Mouse (Mus musculus): ENCODE measurements around the gene Mafb. TPM values are rescaled to one million over a fixed set of nuclear protein-coding genes. Genes with fewer than 3 reads are reported as not detected.

The Mafb gene
- 2.9 and 3.1 TPM in 2 replicates for polyA plus RNA-seq (2015; fragmentation: Nextera tagmentation; extraction: Ambion mirVana)

- H3K36me3 ChIP-seq (ENCODE audit: insufficient read depth, low read length), result no peaks in the 10 kb centered on the region
- H3K27ac ChIP-seq (ENCODE audit: low read length), result peak within 1 kb of the TSS; percentile 59
- peak; percentile 92 for DNase-seq (ENCODE audit: low spot score)
- peak within 1 kb of the TSS; percentile 95 for H3K4me2 ChIP-seq (replicated peaks; ENCODE audit: low read depth, low read length)
- TF ChIP-seq EP300 (IDR thresholded peaks at IDR 0.05), result no peak
- TF ChIP-seq CTCF (IDR thresholded peaks at IDR 0.05), result no peak
- peak within 1 kb of the TSS; percentile 20; the same call in 1 of the 2 replicates for H3K9ac ChIP-seq (replicated peaks; ENCODE audit: low read depth)
- peaks cover 73% of the 10 kb centered on the region for H3K27me3 ChIP-seq (replicated peaks; ENCODE audit: insufficient read depth, low read length)
- H3K4me3 ChIP-seq (ENCODE audit: low read depth, low read length), result peak within 1 kb of the TSS; percentile 52
- WGBS, result 2% methylated on average over 30 of the region's 37 CpGs
- ATAC-seq, result peak; percentile 92
- no peaks in the 10 kb centered on the region for H3K9me3 ChIP-seq (ENCODE audit: low read length)
- H3K4me1 ChIP-seq (ENCODE audit: insufficient read depth, low read depth, low read length), result peaks cover 3% of the 10 kb centered on the region; the same call in 1 of the 2 replicates
These were observed at the start of gene Mafb for GRCm38 (mm10) chr2:160366980-160367338. Mafb (minus strand) TSS chr2:160367065.

GRCm38 (mm10) chr2:160415161-160415560 lies 48.3 kb upstream of the Mafb start:
- DNase-seq (ENCODE audit: low spot score) (no peak), ATAC-seq (no peak)
- Histone ChIP-seq H3K9ac (replicated peaks; ENCODE audit: low read depth) (no peak overlapping the region), H3K9me3 (ENCODE audit: low read length) (0 out of 2 replicates have a peak, but pooled peaks cover 2% of the 10 kb centered on the region), H3K4me3 (ENCODE audit: low read depth, low read length) (no peak overlapping the region), H3K27me3 (replicated peaks; ENCODE audit: insufficient read depth, low read length) (no peaks in the 10 kb centered on the region), H3K4me1 (ENCODE audit: insufficient read depth, low read depth, low read length) (no peaks in the 10 kb centered on the region), H3K36me3 (ENCODE audit: insufficient read depth, low read length) (no peaks in the 10 kb centered on the region), H3K4me2 (replicated peaks; ENCODE audit: low read depth, low read length) (no peak overlapping the region), H3K27ac (ENCODE audit: low read length) (no peak overlapping the region)
- TF ChIP-seq CTCF (IDR thresholded peaks at IDR 0.05) (no peak), EP300 (IDR thresholded peaks at IDR 0.05) (no peak)
- 91% methylated on average over 8 of the region's 8 CpGs for WGBS

GRCm38 (mm10) chr2:160414736-160415135 lies 47.9 kb upstream of the Mafb start:
- H3K4me1 ChIP-seq (ENCODE audit: insufficient read depth, low read depth, low read length), result no peaks in the 10 kb centered on the region
- H3K9ac ChIP-seq (replicated peaks; ENCODE audit: low read depth), result no peak overlapping the region
- DNase-seq (ENCODE audit: low spot score), result no peak
- no peaks in the 10 kb centered on the region for H3K36me3 ChIP-seq (ENCODE audit: insufficient read depth, low read length)
- H3K4me3 ChIP-seq (ENCODE audit: low read depth, low read length), result no peak overlapping the region
- no peak overlapping the region for H3K27ac ChIP-seq (ENCODE audit: low read length)
- no peak for TF ChIP-seq EP300 (IDR thresholded peaks at IDR 0.05)
- TF ChIP-seq CTCF (IDR thresholded peaks at IDR 0.05), result no peak
- no peaks in the 10 kb centered on the region for H3K27me3 ChIP-seq (replicated peaks; ENCODE audit: insufficient read depth, low read length)
- 80% methylated on average over 11 of the region's 11 CpGs for WGBS
- H3K4me2 ChIP-seq (replicated peaks; ENCODE audit: low read depth, low read length), result no peak overlapping the region
- no peak for ATAC-seq
- 0 out of 2 replicates have a peak, but pooled peaks cover 2% of the 10 kb centered on the region for H3K9me3 ChIP-seq (ENCODE audit: low read length)

GRCm38 (mm10) chr2:160413982-160414381 lies 47.1 kb upstream of the Mafb start:
- H3K4me3 ChIP-seq (ENCODE audit: low read depth, low read length), result no peak overlapping the region
- ATAC-seq (no peak), DNase-seq (ENCODE audit: low spot score) (no peak)
- no peak overlapping the region for H3K9ac ChIP-seq (replicated peaks; ENCODE audit: low read depth)
- no peak overlapping the region for H3K4me2 ChIP-seq (replicated peaks; ENCODE audit: low read depth, low read length)
- H3K27ac ChIP-seq (ENCODE audit: low read length), result no peak overlapping the region
- no peaks in the 10 kb centered on the region for H3K36me3 ChIP-seq (ENCODE audit: insufficient read depth, low read length)
- WGBS, result 98% methylated on average over 5 of the region's 5 CpGs
- H3K9me3 ChIP-seq (ENCODE audit: low read length), result 0 out of 2 replicates have a peak, but pooled peaks cover 2% of the 10 kb centered on the region
- TF ChIP-seq CTCF (IDR thresholded peaks at IDR 0.05) (peak; percentile 47), EP300 (IDR thresholded peaks at IDR 0.05) (no peak)
- no peaks in the 10 kb centered on the region for H3K4me1 ChIP-seq (ENCODE audit: insufficient read depth, low read depth, low read length)
- no peaks in the 10 kb centered on the region for H3K27me3 ChIP-seq (replicated peaks; ENCODE audit: insufficient read depth, low read length)

- Histone ChIP-seq H3K4me3 (ENCODE audit: low read depth, low read length) (no peak overlapping the region), H3K27ac (ENCODE audit: low read length) (no peak overlapping the region), H3K36me3 (ENCODE audit: insufficient read depth, low read length) (no peaks in the 10 kb centered on the region), H3K27me3 (replicated peaks; ENCODE audit: insufficient read depth, low read length) (no peaks in the 10 kb centered on the region), H3K4me1 (ENCODE audit: insufficient read depth, low read depth, low read length) (no peaks in the 10 kb centered on the region), H3K4me2 (replicated peaks; ENCODE audit: low read depth, low read length) (no peak overlapping the region), H3K9ac (replicated peaks; ENCODE audit: low read depth) (no peak overlapping the region), H3K9me3 (ENCODE audit: low read length) (0 out of 2 replicates have a peak, but pooled peaks cover 2% of the 10 kb centered on the region)
- ATAC-seq (no peak), DNase-seq (ENCODE audit: low spot score) (no peak)
- 68% methylated on average over 12 of the region's 12 CpGs for WGBS
- no peak for TF ChIP-seq CTCF (IDR thresholded peaks at IDR 0.05)
- no peak for TF ChIP-seq EP300 (IDR thresholded peaks at IDR 0.05)
These were observed 46.2 kb upstream of the Mafb start for GRCm38 (mm10) chr2:160413055-160413454.

- Histone ChIP-seq H3K9me3 (ENCODE audit: low read length) (0 out of 2 replicates have a peak, but pooled peaks cover 2% of the 10 kb centered on the region), H3K4me1 (ENCODE audit: insufficient read depth, low read depth, low read length) (no peaks in the 10 kb centered on the region), H3K9ac (replicated peaks; ENCODE audit: low read depth) (no peak overlapping the region), H3K4me2 (replicated peaks; ENCODE audit: low read depth, low read length) (no peak overlapping the region), H3K36me3 (ENCODE audit: insufficient read depth, low read length) (no peaks in the 10 kb centered on the region), H3K27ac (ENCODE audit: low read length) (no peak overlapping the region), H3K4me3 (ENCODE audit: low read depth, low read length) (no peak overlapping the region), H3K27me3 (replicated peaks; ENCODE audit: insufficient read depth, low read length) (no peaks in the 10 kb centered on the region)
- ATAC-seq (no peak), DNase-seq (ENCODE audit: low spot score) (no peak)
- WGBS, result 59% methylated on average over 7 of the region's 7 CpGs
- TF ChIP-seq EP300 (IDR thresholded peaks at IDR 0.05) (no peak), CTCF (IDR thresholded peaks at IDR 0.05) (no peak)
These were observed 44.6 kb upstream of the Mafb start for GRCm38 (mm10) chr2:160411431-160411830.

- TF ChIP-seq EP300 (IDR thresholded peaks at IDR 0.05) (no peak), CTCF (IDR thresholded peaks at IDR 0.05) (peak; percentile 40)
- Histone ChIP-seq H3K9me3 (ENCODE audit: low read length) (no peaks in the 10 kb centered on the region), H3K27me3 (replicated peaks; ENCODE audit: insufficient read depth, low read length) (no peaks in the 10 kb centered on the region), H3K9ac (replicated peaks; ENCODE audit: low read depth) (no peak overlapping the region), H3K4me1 (ENCODE audit: insufficient read depth, low read depth, low read length) (no peaks in the 10 kb centered on the region), H3K36me3 (ENCODE audit: insufficient read depth, low read length) (no peaks in the 10 kb centered on the region), H3K4me3 (ENCODE audit: low read depth, low read length) (no peak overlapping the region), H3K27ac (ENCODE audit: low read length) (no peak overlapping the region), H3K4me2 (replicated peaks; ENCODE audit: low read depth, low read length) (no peak overlapping the region)
- DNase-seq (ENCODE audit: low spot score), result no peak
- 76% methylated on average over 3 of the region's 3 CpGs for WGBS
- no peak for ATAC-seq
These were observed 40.9 kb upstream of the Mafb start for GRCm38 (mm10) chr2:160407720-160408119.
